Mouse (Mus musculus): Measurements from ENCODE around the gene Olfr1195. TPM values are rescaled to one million over a fixed set of nuclear protein-coding genes. Genes with fewer than 3 reads are reported as not detected.

Gene Olfr1195
- not detected for polyA plus RNA-seq (2014; fragmentation: Illumina TruSeq; extraction: RNeasy Lipid Tissue Mini Kit (QIAGEN cat#74804); ENCODE audit: low read depth, low replicate concordance)

DNA sequence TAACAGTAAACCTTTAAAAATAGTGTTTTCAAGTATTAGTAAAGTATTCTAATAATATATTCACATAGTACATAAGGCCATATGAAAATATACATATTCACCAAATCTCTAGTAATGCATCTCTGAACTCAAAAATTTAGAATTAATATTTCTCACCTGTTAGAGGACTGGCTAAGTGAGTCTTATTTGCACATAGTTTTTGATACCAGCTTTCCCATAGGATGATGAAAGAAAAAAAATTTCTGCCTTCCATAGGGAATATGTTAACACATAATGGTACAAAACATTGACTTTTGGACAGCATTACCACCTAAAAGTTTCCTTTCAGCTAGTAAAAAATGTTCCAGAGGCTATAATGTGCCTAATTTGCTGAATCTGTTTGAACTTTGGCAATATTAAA is at the start of gene Olfr1195:
TSS of gene Olfr1195 (minus strand) at position 101 of the 400 bp plus-strand sequence.

GRCm38 (mm10) chr2:88732266-88732665 is 43.3 kb upstream of the Olfr1195 start, which contains the start of gene Olfr1197:
Gene Olfr1197 (minus strand): TSS chr2:88732366.

GRCm38 (mm10) chr2:88704497-88704896 is 15.5 kb upstream of the Olfr1195 start, which contains the start of gene Olfr1196:
Gene Olfr1196 (minus strand): TSS chr2:88704597.

GRCm38 (mm10) chr2:88675328-88675727 is 13.7 kb downstream of the Olfr1195 start, which contains the start of gene Olfr1193:
Gene Olfr1193 (plus strand): TSS chr2:88675628.

GRCm38 (mm10) chr2:88648209-88648608 is 40.8 kb downstream of the Olfr1195 start, which contains the start of gene Olfr1192-ps1:
Gene Olfr1192-ps1 (plus strand): TSS chr2:88648509.

DNA sequence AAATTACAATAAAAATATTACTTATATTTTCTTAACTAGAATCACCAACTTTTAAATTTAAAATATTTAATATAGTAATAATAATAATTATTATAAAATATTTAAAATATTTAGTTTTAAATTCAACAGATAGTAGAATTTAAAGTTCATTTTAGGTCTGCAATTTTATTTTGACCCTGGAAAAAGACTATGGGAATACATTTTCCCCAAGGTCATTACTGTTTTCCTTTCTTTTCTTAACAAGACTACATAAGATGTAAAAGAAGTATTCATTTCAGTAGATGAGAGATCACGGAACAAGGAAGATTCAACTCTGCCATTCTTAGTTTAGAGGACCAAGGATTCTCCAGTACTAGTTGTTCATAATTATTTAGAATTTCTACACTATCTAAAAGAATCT is 48.7 kb downstream of the Olfr1195 start, which contains the start of gene Olfr1191-ps1:
TSS of gene Olfr1191-ps1 (plus strand) at position 301 of the 400 bp plus-strand sequence.

Other genes with a start within 250 kb of the Olfr1195 start
- not detected for gene Gm13757, start 240.1 kb downstream of the Olfr1195 start, polyA plus RNA-seq (2014; fragmentation: Illumina TruSeq; extraction: RNeasy Lipid Tissue Mini Kit (QIAGEN cat#74804); ENCODE audit: low read depth, low replicate concordance)
- gene Olfr1183, start 234.3 kb downstream of the Olfr1195 start, polyA plus RNA-seq (2014; fragmentation: Illumina TruSeq; extraction: RNeasy Lipid Tissue Mini Kit (QIAGEN cat#74804); ENCODE audit: low read depth, low replicate concordance): not detected
- gene Olfr1184, start 205.6 kb downstream of the Olfr1195 start, polyA plus RNA-seq (2014; fragmentation: Illumina TruSeq; extraction: RNeasy Lipid Tissue Mini Kit (QIAGEN cat#74804); ENCODE audit: low read depth, low replicate concordance): not detected
- gene Olfr1185-ps1, start 195.9 kb downstream of the Olfr1195 start, polyA plus RNA-seq (2014; fragmentation: Illumina TruSeq; extraction: RNeasy Lipid Tissue Mini Kit (QIAGEN cat#74804); ENCODE audit: low read depth, low replicate concordance): not detected
- gene Olfr1186, start 170.6 kb downstream of the Olfr1195 start, polyA plus RNA-seq (2014; fragmentation: Illumina TruSeq; extraction: RNeasy Lipid Tissue Mini Kit (QIAGEN cat#74804); ENCODE audit: low read depth, low replicate concordance): not detected
- not detected for gene Olfr1188, start 132.3 kb downstream of the Olfr1195 start, polyA plus RNA-seq (2014; fragmentation: Illumina TruSeq; extraction: RNeasy Lipid Tissue Mini Kit (QIAGEN cat#74804); ENCODE audit: low read depth, low replicate concordance)
- gene Olfr1189, start 102.7 kb downstream of the Olfr1195 start, polyA plus RNA-seq (2014; fragmentation: Illumina TruSeq; extraction: RNeasy Lipid Tissue Mini Kit (QIAGEN cat#74804); ENCODE audit: low read depth, low replicate concordance): not detected
- gene Olfr1191-ps1, start 48.6 kb downstream of the Olfr1195 start, polyA plus RNA-seq (2014; fragmentation: Illumina TruSeq; extraction: RNeasy Lipid Tissue Mini Kit (QIAGEN cat#74804); ENCODE audit: low read depth, low replicate concordance): not detected
- gene Olfr1192-ps1, start 40.7 kb downstream of the Olfr1195 start, polyA plus RNA-seq (2014; fragmentation: Illumina TruSeq; extraction: RNeasy Lipid Tissue Mini Kit (QIAGEN cat#74804); ENCODE audit: low read depth, low replicate concordance): not detected
- gene Olfr1193, start 13.6 kb downstream of the Olfr1195 start, polyA plus RNA-seq (2014; fragmentation: Illumina TruSeq; extraction: RNeasy Lipid Tissue Mini Kit (QIAGEN cat#74804); ENCODE audit: low read depth, low replicate concordance): not detected
- not detected for gene Olfr1196, start 15.4 kb upstream of the Olfr1195 start, polyA plus RNA-seq (2014; fragmentation: Illumina TruSeq; extraction: RNeasy Lipid Tissue Mini Kit (QIAGEN cat#74804); ENCODE audit: low read depth, low replicate concordance)
- gene Olfr1197, start 43.2 kb upstream of the Olfr1195 start, polyA plus RNA-seq (2014; fragmentation: Illumina TruSeq; extraction: RNeasy Lipid Tissue Mini Kit (QIAGEN cat#74804); ENCODE audit: low read depth, low replicate concordance): not detected
- not detected for gene Olfr1198, start 62.2 kb upstream of the Olfr1195 start, polyA plus RNA-seq (2014; fragmentation: Illumina TruSeq; extraction: RNeasy Lipid Tissue Mini Kit (QIAGEN cat#74804); ENCODE audit: low read depth, low replicate concordance)
- not detected for gene Olfr1199, start 71.3 kb upstream of the Olfr1195 start, polyA plus RNA-seq (2014; fragmentation: Illumina TruSeq; extraction: RNeasy Lipid Tissue Mini Kit (QIAGEN cat#74804); ENCODE audit: low read depth, low replicate concordance)
- gene Olfr1200, start 81.3 kb upstream of the Olfr1195 start, polyA plus RNA-seq (2014; fragmentation: Illumina TruSeq; extraction: RNeasy Lipid Tissue Mini Kit (QIAGEN cat#74804); ENCODE audit: low read depth, low replicate concordance): not detected
- not detected for gene Olfr1201, start 103.8 kb upstream of the Olfr1195 start, polyA plus RNA-seq (2014; fragmentation: Illumina TruSeq; extraction: RNeasy Lipid Tissue Mini Kit (QIAGEN cat#74804); ENCODE audit: low read depth, low replicate concordance)
- gene Olfr1202, start 125.3 kb upstream of the Olfr1195 start, polyA plus RNA-seq (2014; fragmentation: Illumina TruSeq; extraction: RNeasy Lipid Tissue Mini Kit (QIAGEN cat#74804); ENCODE audit: low read depth, low replicate concordance): not detected
- gene Olfr1205, start 140.6 kb upstream of the Olfr1195 start, polyA plus RNA-seq (2014; fragmentation: Illumina TruSeq; extraction: RNeasy Lipid Tissue Mini Kit (QIAGEN cat#74804); ENCODE audit: low read depth, low replicate concordance): not detected
- not detected for gene Olfr1204, start 160.1 kb upstream of the Olfr1195 start, polyA plus RNA-seq (2014; fragmentation: Illumina TruSeq; extraction: RNeasy Lipid Tissue Mini Kit (QIAGEN cat#74804); ENCODE audit: low read depth, low replicate concordance)
- gene Olfr1206, start 174.0 kb upstream of the Olfr1195 start, polyA plus RNA-seq (2014; fragmentation: Illumina TruSeq; extraction: RNeasy Lipid Tissue Mini Kit (QIAGEN cat#74804); ENCODE audit: low read depth, low replicate concordance): not detected
- not detected for gene Olfr1208, start 213.1 kb upstream of the Olfr1195 start, polyA plus RNA-seq (2014; fragmentation: Illumina TruSeq; extraction: RNeasy Lipid Tissue Mini Kit (QIAGEN cat#74804); ENCODE audit: low read depth, low replicate concordance)
- gene Olfr1209, start 226.0 kb upstream of the Olfr1195 start, polyA plus RNA-seq (2014; fragmentation: Illumina TruSeq; extraction: RNeasy Lipid Tissue Mini Kit (QIAGEN cat#74804); ENCODE audit: low read depth, low replicate concordance): not detected
- gene Olfr1211, start 248.9 kb upstream of the Olfr1195 start, polyA plus RNA-seq (2014; fragmentation: Illumina TruSeq; extraction: RNeasy Lipid Tissue Mini Kit (QIAGEN cat#74804); ENCODE audit: low read depth, low replicate concordance): not detected